Comparison of ENCODE assay signal across 20 mouse cellular contexts in the genomic region with DNA sequence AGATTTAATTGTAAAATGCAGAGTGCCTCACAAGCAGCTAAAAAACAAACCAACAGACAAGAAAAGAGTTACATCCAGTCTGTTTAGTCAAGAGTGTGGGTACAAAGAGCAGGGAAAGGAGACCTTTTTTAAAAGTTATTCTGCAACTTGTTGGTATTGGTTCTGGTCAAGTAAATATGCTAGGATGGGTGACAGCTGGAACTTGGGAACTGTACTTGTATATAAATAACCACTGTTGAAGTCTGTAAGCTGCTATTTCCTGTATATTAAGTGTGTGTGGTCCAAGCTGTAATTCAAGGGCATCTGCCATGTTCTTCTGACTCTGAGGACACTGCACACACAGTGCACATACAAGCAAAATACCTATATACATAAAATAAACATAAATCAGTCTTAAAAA. TPM values are rescaled to one million over a fixed set of nuclear protein-coding genes. Genes with fewer than 3 reads are reported as not detected.
"Had no signal": no experiment of that assay in that cellular context is flagged by ENCODE, and none has a peak within 500 bp of the region (broad histone marks: within the 10 kb centered on the region; RNA-seq: fewer than 3 reads in every experiment).

No protein-coding gene starts in this region.

- H3K27ac ChIP-seq: hindbrain, embryonic 14.5 days; layer of hippocampus, adult 2 months; limb, embryonic 12.5 days; liver, embryonic 15.5 days; midbrain, embryonic 13.5 days; neural tube, embryonic 15.5 days had no signal

- H3K4me2 ChIP-seq: hindbrain, embryonic 14.5 days; limb, embryonic 12.5 days; liver, embryonic 15.5 days; midbrain, embryonic 13.5 days; neural tube, embryonic 15.5 days had no signal

- H3K9me3 ChIP-seq: limb, embryonic 12.5 days; liver, embryonic 15.5 days; midbrain, embryonic 13.5 days; neural tube, embryonic 15.5 days had no signal

- ATAC-seq: midbrain, embryonic 13.5 days had no signal

- H3K4me1 ChIP-seq: limb, embryonic 12.5 days; midbrain, embryonic 13.5 days; neural tube, embryonic 15.5 days had no signal

- DNase-seq: kidney, postnatal 4 days; liver; lung, adult 2 months; right cerebral cortex, adult 18-20 months; right cerebral cortex, postnatal 25 days; thymus, adult 2 months; thymus, postnatal 25 days had no signal

- H3K4me3 ChIP-seq: layer of hippocampus, adult 2 months; limb, embryonic 12.5 days; liver, embryonic 15.5 days; midbrain, embryonic 13.5 days; neural tube, embryonic 15.5 days had no signal

- H3K9ac ChIP-seq: hindbrain, embryonic 14.5 days; limb, embryonic 12.5 days; liver, embryonic 15.5 days; midbrain, embryonic 13.5 days; neural tube, embryonic 15.5 days had no signal

- H3K27me3 ChIP-seq: limb, embryonic 12.5 days; liver, embryonic 15.5 days; midbrain, embryonic 13.5 days; neural tube, embryonic 15.5 days had no signal

RNA-seq across cellular contexts. Expression of a gene that starts 27.9 kb away (rescaled TPM):
- total RNA-seq: megakaryocyte progenitor cell, adult 5-6 weeks had no signal
- polyA plus RNA-seq: small intestine, adult 2 months had no signal

RNA-seq across cellular contexts. Expression of a gene that starts 44.5 kb away (rescaled TPM):
- total RNA-seq: layer of hippocampus, adult 2 months; layer of hippocampus, postnatal 10 days; left cerebral cortex, postnatal 36 days; megakaryocyte progenitor cell, adult 5-6 weeks; midbrain, postnatal 0 days had no signal
- polyA plus RNA-seq: liver, embryonic 15.5 days; lung, adult 2 months; neural tube, embryonic 11.5 days; small intestine, adult 2 months; thymus, adult 2 months; urinary bladder, adult 2 months had no signal
